Mouse (Mus musculus): ENCODE measurements around the gene Pkd1.
A peak's percentile ranks its signal among the peaks of the same experiment; 100 is the strongest.

Gene Pkd1

GRCm38 (mm10) chr17:24532045-24532444 lies 17.6 kb upstream of the Pkd1 start:
- no peak for DNase-seq (ENCODE audit: extremely low read depth, low read depth, low spot score)

GRCm38 (mm10) chr17:24533099-24533992 lies 16.3 kb upstream of the Pkd1 start:
- DNase-seq (ENCODE audit: extremely low read depth, low read depth, low spot score), result peak; percentile 31

DNA sequence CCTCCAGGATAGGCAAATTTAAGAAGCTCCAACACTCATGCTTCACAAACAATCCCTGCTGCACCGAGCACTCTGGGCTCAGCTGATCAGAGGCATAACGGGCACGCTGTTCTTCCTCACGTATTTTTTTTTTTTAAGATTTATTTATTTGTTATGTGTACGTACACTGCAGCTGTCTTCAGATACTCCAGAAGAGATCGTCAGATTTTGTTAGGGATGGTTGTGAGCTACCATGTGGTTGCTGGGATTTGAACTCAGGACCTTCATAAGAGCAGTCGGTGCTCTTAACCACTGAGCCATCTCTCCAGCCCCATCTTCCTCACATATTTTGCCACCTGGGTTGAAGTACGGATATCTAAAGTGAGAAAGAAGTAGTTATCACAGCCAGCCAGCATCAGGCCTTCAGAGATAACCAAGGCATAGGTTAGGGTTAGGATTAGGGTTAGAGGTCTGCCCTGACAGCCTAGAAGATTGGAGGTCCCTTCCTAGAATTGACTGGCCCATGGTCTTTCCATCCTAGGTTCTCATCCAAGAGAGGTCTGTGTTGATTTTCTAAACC lies 15.4 kb upstream of the Pkd1 start, which contains the start of gene Rab26:
Gene Rab26 (minus strand): TSS at position 51 of the 559 bp plus-strand sequence.
- DNase-seq (ENCODE audit: extremely low read depth, low read depth, low spot score), result no peak

GRCm38 (mm10) chr17:24535300-24535699 lies 14.3 kb upstream of the Pkd1 start:
- no peak for DNase-seq (ENCODE audit: extremely low read depth, low read depth, low spot score)

GRCm38 (mm10) chr17:24537536-24537935 lies 12.1 kb upstream of the Pkd1 start:
- DNase-seq (ENCODE audit: extremely low read depth, low read depth, low spot score), result no peak

GRCm38 (mm10) chr17:24538950-24539349 lies 10.7 kb upstream of the Pkd1 start:
- no peak for DNase-seq (ENCODE audit: extremely low read depth, low read depth, low spot score)

GRCm38 (mm10) chr17:24540375-24540774 lies 9.3 kb upstream of the Pkd1 start:
- no peak for DNase-seq (ENCODE audit: extremely low read depth, low read depth, low spot score)

DNA sequence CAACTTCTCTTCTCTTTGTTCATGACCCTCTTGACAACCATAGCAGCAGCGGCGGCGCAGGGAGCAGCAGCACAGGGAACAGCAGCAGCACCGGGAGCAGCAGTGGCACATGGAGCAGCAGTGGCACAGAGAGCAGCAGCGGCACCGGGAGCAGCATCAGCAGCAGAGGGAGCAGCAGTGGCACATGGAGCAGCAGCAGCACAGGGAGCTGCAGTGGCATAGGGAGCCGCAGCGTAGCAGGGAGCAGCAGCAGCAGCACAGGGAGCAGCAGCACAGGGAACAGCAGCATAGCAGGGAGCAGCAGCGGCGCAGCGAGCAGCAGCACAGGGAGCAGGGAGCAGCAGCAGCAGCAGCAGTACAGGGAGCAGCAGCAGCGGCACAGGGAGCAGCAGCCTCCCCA lies 5.0 kb upstream of the Pkd1 start:
- DNase-seq (ENCODE audit: extremely low read depth, low read depth, low spot score), result no peak

GRCm38 (mm10) chr17:24545247-24545646 lies 4.4 kb upstream of the Pkd1 start:
- no peak for DNase-seq (ENCODE audit: extremely low read depth, low read depth, low spot score)

- DNase-seq (ENCODE audit: extremely low read depth, low read depth, low spot score), result no peak
Measured at GRCm38 (mm10) chr17:24546234-24546633, 3.4 kb upstream of the Pkd1 start.

- DNase-seq (ENCODE audit: extremely low read depth, low read depth, low spot score), result no peak
Measured at GRCm38 (mm10) chr17:24548435-24548834, 1.2 kb upstream of the Pkd1 start.

DNA sequence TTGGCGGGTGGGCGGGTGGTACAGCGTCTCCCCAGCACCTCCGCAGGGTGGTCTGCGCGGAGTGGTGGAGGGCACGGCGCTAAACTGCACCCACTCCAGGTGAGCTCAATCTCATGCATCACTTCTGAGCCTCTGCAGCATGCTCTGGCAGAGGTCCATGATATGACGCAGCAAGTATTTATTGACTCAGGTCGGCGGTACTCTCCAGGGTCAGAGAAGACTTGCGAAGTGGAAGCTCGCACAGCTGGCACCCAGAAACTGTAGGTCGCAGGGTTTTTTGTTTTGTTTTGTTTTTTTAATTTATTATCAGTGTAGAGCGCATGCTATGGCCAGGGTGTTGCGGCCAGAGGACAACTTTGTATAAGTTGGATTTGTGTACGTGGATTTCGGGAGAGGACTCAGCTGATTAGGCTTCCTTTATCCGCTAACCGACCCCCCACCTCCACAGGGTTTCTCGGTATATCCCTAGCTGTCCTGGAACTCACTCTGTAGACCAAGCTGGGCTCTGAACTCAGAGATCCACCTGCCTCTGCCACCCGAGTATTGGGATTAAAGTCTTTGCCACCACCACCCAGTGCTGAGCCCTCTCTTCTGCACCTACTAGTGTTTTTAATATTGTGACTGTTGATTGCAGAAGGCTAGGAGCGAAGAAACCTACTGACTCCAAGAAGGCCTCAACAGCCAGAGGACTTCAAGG lies 565 bp upstream of the Pkd1 start:
- no peak for DNase-seq (ENCODE audit: extremely low read depth, low read depth, low spot score)

GRCm38 (mm10) chr17:24550416-24551049 lies 899 bp downstream of the Pkd1 start:
- DNase-seq (ENCODE audit: extremely low read depth, low read depth, low spot score), result no peak

- DNase-seq (ENCODE audit: extremely low read depth, low read depth, low spot score), result no peak
Measured at GRCm38 (mm10) chr17:24551050-24551444, 1.4 kb downstream of the Pkd1 start.

- no peak for DNase-seq (ENCODE audit: extremely low read depth, low read depth, low spot score)
Measured at GRCm38 (mm10) chr17:24557091-24557490, 7.5 kb downstream of the Pkd1 start.

DNA sequence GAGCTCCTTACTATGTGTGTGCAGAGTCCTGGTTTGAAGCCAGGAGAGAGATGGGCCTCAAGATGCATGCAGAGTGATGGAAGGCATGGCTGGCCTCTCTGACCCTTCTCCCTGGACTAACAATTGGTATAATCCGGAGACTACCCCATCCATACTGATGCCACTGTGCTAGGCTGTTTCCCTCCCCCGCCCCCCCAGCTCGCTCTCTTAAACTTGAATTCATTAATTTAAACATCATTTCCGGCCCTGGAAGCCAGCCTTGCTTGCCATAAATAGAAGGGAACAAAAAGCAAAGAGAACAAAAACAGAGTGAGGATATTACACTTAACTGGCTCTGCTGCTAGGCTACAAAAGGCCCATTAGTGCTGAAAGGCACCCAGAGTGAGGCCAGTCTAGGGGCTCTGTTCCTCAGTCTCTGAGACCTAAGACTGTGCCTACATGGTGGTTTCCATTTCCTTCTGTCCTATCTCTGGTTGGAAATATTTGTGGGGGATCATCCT lies 9.0 kb downstream of the Pkd1 start:
- DNase-seq (ENCODE audit: extremely low read depth, low read depth, low spot score), result no peak

- no peak for DNase-seq (ENCODE audit: extremely low read depth, low read depth, low spot score)
Measured at GRCm38 (mm10) chr17:24559146-24559545, 9.5 kb downstream of the Pkd1 start.

DNA sequence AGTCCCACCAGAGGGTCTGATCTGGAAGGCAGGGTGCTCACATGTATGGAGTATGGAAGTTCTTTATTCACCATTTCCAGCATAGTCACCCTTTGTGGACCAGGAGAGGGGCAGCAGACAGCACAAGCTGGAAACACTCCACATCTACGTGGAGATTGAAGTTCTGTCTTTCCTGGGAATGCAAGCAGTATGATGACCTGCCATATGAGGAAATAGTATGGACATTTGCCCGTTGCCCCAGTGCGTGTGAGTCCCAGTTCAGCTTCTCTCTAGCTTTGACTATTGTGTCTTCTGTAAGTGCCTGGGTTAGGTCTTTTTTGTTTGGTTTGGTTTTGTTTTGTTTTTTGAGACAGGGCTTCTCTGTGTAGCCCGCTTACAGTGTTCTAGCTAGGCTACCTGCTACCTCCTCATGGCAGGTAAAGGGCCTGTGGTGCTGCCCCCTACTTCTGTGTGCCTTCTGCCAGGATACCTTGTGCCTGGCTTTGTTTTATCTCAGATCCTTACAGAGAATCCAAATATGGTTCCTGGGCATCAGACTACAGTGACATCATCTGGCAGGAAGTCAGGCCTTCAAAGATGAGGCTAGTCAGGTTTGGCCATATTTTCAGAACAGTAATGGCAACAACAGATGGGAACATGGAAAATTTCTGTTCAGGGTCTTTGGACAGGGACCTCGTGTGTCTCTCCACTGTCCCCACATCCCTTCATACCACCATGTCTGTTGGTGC lies 10.8 kb downstream of the Pkd1 start:
- DNase-seq (ENCODE audit: extremely low read depth, low read depth, low spot score), result no peak

GRCm38 (mm10) chr17:24561592-24561991 lies 12.0 kb downstream of the Pkd1 start:
- DNase-seq (ENCODE audit: extremely low read depth, low read depth, low spot score), result no peak

DNA sequence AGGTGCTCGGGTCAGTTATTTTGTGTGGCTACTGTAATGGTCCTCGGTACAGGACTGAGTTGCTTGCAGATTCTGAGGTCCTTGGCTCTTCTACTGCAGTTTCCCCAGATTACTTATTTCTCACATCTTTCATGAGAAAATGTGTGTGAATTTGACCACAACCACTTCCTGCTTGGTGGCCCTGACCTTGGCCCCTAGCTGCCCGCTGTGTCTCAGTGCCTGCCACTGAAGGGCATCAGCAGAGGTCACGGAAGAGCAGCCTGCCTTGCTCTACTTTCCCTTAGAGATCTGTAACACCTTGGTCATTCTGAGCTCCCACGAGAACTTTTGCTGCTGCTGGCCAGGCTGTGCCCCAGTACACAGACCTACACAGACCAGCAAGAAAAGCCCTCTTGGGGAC lies 14.0 kb downstream of the Pkd1 start:
- DNase-seq (ENCODE audit: extremely low read depth, low read depth, low spot score), result no peak

DNA sequence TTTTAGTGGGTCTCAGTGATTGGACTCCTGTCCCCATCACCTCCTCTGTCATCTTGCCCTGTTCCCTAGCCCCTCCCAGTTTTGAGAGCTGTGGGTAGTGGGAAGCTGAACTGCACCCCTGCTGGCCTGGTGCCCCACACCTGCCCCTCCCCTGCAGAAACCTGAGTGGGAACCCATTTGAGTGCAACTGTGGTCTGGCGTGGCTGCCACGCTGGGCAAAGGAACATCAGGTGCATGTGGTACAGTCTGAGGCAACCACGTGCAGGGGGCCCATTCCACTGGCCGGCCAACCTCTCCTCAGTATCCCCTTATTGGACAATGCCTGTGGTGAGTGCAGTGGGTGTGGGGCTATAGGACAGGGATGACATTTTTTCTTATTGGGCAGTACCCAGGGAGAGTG lies 14.8 kb downstream of the Pkd1 start:
- DNase-seq (ENCODE audit: extremely low read depth, low read depth, low spot score), result no peak

All from fat pad, adult 2 months (tissue).